Mouse (Mus musculus) G1E (cell line): ENCODE data around the gene Ccdc60.

ENCODE experiments used
- CTCF ChIP-seq: IDR thresholded peaks from 2 replicates; pipeline ENCODE4 v1.5.1; 2012; ENCODE audit warnings: low read depth, low read length, inconsistent platforms, mixed read lengths
- GATA1 ChIP-seq: IDR thresholded peaks from 2 replicates; pipeline ENCODE4 v1.6.1; 2012; ENCODE audit warnings: borderline replicate concordance, low read length, inconsistent platforms, mixed read lengths
- GATA2 ChIP-seq: IDR thresholded peaks from 2 replicates; pipeline ENCODE4 v1.6.1; 2012; ENCODE audit warnings: low read depth, low read length, inconsistent platforms, borderline replicate concordance
- POLR2AphosphoS5 ChIP-seq: IDR thresholded peaks from 2 replicates; pipeline ENCODE4 v1.6.1; 2012; ENCODE audit warnings: low read depth, low read length, inconsistent platforms; ENCODE audit not compliant: insufficient replicate concordance

DNA sequence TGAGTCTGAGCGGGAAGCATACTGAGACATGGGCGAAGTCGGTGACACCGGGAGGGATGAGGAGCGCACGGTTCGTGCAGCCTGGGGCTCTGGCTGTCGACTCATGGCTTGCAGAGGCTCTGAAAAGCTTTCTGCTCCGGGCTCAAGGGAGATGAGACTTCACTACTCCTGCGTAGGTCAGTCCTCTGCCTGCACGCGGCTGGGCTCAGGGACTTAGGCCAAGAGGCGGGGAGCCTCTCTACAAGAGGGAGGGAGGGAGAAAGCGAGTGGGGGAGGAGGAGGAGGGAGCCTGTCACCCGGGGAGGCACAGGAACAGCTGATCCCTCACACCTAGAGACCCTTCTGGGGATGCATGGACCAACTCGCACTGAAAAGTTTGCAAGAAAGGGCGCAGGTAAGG is 205.7 kb downstream of the Ccdc60 start, which contains the start of gene Tmem233:
- no peak for TF ChIP-seq CTCF
- TF ChIP-seq GATA2, result no peak
- TF ChIP-seq POLR2AphosphoS5, result no peak
- TF ChIP-seq GATA1, result no peak
